Mouse (Mus musculus) lung, embryonic 16.5 days (tissue): ENCODE results near the gene Npb. TPM values are rescaled to one million over a fixed set of nuclear protein-coding genes. Genes with fewer than 3 reads are reported as not detected.
"Not testable (repeated sequence)": the region's sequence is repeated elsewhere in the genome, so short reads cannot be mapped to it uniquely, and the experiment has no call there.

Experiments used
- ATAC-seq: fragments of 200-750 bp; cut with Nextera tagmentation; 2 replicates; pipeline ENCODE4 v1.8.0; 2017; ENCODE audit warnings: low read depth, mild to moderate bottlenecking, moderate library complexity
- H3K27ac ChIP-seq: fragments of 300-500 bp; sonication (generic); 2 replicates; pipeline ENCODE4 v1.5.1; 2014; ENCODE audit warnings: mild to moderate bottlenecking, control low read depth, low read length
- H3K27me3 ChIP-seq: fragments of 300-500 bp; sonication (generic); 2 replicates; pipeline ENCODE4 v1.6.1; 2014; ENCODE audit warnings: low read depth, low read length, mixed read lengths; ENCODE audit not compliant: control insufficient read depth, insufficient read depth
- H3K36me3 ChIP-seq: fragments of 300-500 bp; sonication (generic); 2 replicates; pipeline ENCODE4 v1.6.1; 2014; ENCODE audit warnings: low read length; ENCODE audit not compliant: control insufficient read depth, insufficient read depth
- H3K4me1 ChIP-seq: fragments of 300-500 bp; sonication (generic); replicated peaks from 2 replicates; pipeline ENCODE4 v1.6.1; 2014; ENCODE audit warnings: low read length, mixed read lengths; ENCODE audit not compliant: control insufficient read depth, insufficient read depth
- H3K4me2 ChIP-seq: fragments of 300-500 bp; sonication (generic); 2 replicates; pipeline ENCODE4 v1.6.1; 2014; ENCODE audit warnings: low read depth, low read length, control low read depth
- H3K4me3 ChIP-seq: fragments of 300-500 bp; sonication (generic); 2 replicates; pipeline ENCODE4 v1.5.1; 2014; ENCODE audit warnings: mild to moderate bottlenecking, low read length, control low read depth
- H3K9ac ChIP-seq: fragments of 300-500 bp; sonication (generic); 2 replicates; pipeline ENCODE4 v1.6.1; 2014; ENCODE audit warnings: low read length, control low read depth
- H3K9me3 ChIP-seq: fragments of 300-500 bp; sonication (generic); 2 replicates; pipeline ENCODE4 v1.6.1; 2016; ENCODE audit warnings: low read length; ENCODE audit not compliant: control insufficient read depth
- WGBS: fragments of 180-500 bp; shearing (Covaris S2); extraction: QIAGEN DNeasy Blood & Tissue Kit; methylation state at CpG from one replicate; pipeline ENCODE4 v1.1.7; 2014; 5-methylcytosine and 5-hydroxymethylcytosine counted together
- polyA plus RNA-seq: library from polyadenylated mRNA; unstranded; fragments of >200 nt; fragmentation: Nextera tagmentation; extraction: Ambion mirVana; gene quantifications from 2 replicates; pipeline ENCODE4 v1.2.1, GENCODE M21; 2015

Gene Npb
- polyA plus RNA-seq, 1 experiment from 2014 or later = 1.5 TPM

- Histone ChIP-seq H3K36me3 (peaks cover 25% of the 10 kb centered on the region), H3K27me3 (no peaks in the 10 kb centered on the region), H3K4me1 (peaks cover 26% of the 10 kb centered on the region), H3K9ac (no peak overlapping the region), H3K27ac (no peak overlapping the region), H3K9me3 (peaks cover 1% of the 10 kb centered on the region), H3K4me2 (no peak overlapping the region), H3K4me3 (no peak overlapping the region)
- WGBS = 75% methylated on average over 11 of the region's 11 CpGs
- no peak for ATAC-seq
Observed at GRCm38 (mm10) chr11:120578694-120579243, 29.5 kb upstream of the Npb start.

GRCm38 (mm10) chr11:120579316-120580107 is 28.8 kb upstream of the Npb start:
- Histone ChIP-seq H3K9ac (peak overlapping the region; percentile 94), H3K36me3 (peaks cover 29% of the 10 kb centered on the region), H3K27me3 (no peaks in the 10 kb centered on the region), H3K27ac (peak overlapping the region; percentile 94), H3K4me1 (peaks cover 22% of the 10 kb centered on the region), H3K4me2 (peak overlapping the region; percentile 74), H3K4me3 (peak overlapping the region; percentile 91), H3K9me3 (peaks cover 5% of the 10 kb centered on the region)
- 44% methylated on average over 15 of the region's 15 CpGs for WGBS
- 0 out of 2 replicates have a peak, but pooled peaks have one; percentile 5 for ATAC-seq

DNA sequence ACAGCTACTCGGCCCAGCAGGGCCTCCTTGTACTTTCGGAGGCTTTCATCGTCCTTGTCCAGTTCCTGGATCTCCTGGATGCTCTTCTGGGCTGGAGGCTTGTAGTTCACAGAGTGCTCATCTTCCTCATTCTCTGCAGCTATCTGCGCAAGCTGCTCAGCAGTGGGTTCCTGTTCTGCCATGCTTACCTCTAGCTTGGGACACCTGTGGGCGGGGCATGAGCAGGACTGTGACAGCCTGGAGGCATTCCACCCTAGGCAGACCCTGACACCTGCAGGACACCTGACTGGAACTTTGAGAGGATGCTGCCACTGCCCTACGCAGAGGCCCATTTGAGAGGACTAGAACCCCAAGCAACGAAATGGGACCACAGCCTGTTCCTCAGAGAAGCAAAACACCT is 28.1 kb upstream of the Npb start:
- Histone ChIP-seq H3K9me3 (peaks cover 5% of the 10 kb centered on the region), H3K36me3 (peaks cover 30% of the 10 kb centered on the region), H3K27ac (peak overlapping the region; percentile 94), H3K4me3 (peak overlapping the region; percentile 91), H3K9ac (peak overlapping the region; percentile 94), H3K27me3 (no peaks in the 10 kb centered on the region), H3K4me1 (peaks cover 20% of the 10 kb centered on the region), H3K4me2 (peak overlapping the region; percentile 74)
- WGBS = 39% methylated on average over 7 of the region's 7 CpGs
- ATAC-seq = no peak

GRCm38 (mm10) chr11:120580871-120581331 is 27.4 kb upstream of the Npb start:
- Histone ChIP-seq H3K27ac (peak overlapping the region; percentile 94), H3K9ac (peak overlapping the region; percentile 94), H3K36me3 (peaks cover 36% of the 10 kb centered on the region), H3K4me3 (peak overlapping the region; percentile 91), H3K4me1 (peaks cover 20% of the 10 kb centered on the region), H3K9me3 (peaks cover 5% of the 10 kb centered on the region), H3K27me3 (no peaks in the 10 kb centered on the region), H3K4me2 (peak overlapping the region; percentile 74)
- peak; percentile 56 for ATAC-seq
- under 1% methylated on average over 31 of the region's 44 CpGs for WGBS

DNA sequence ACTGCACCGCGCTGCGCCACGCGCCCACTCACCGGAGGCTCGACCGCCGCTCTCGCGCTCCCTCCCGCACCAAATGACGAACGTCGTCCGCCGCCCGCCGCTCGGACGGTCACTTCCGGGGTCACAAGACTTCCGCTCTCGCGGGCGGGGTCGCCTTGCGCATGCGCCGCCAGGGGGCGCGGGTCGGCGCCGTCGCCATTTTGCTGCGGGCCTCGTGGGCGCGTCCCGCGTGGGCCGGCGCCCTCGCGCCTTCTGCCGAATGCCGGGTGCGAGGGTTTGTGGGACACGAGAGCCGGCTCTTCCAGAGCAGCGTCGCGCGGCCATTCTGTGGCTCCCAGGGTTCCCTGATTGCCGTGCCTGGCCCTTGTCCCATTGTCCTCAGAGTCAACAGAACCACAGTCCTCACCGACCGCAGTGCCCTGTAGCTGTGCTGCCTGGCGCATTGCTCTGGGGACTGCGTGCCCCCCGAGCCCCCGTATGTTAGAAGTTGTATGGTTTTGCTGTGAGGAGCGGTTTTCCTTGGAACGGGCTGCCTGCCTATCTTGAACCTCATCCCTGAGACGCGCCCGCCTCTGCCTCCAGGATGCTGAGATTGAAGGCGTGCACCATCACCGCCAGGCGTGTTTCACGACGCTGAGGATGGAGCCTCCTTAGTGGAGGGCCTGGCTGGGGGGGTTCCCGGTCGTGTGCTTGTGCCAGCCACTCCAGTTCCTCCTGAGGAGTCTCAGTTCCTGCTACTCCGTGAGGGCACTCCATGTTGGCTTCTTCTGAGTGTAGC is 26.6 kb upstream of the Npb start, which contains the start of gene Arhgdia:
Arhgdia (minus strand) TSS at position 135 of the 778 bp plus-strand sequence.
- H3K36me3 ChIP-seq = peaks cover 40% of the 10 kb centered on the region
- H3K9me3 ChIP-seq = peaks cover 5% of the 10 kb centered on the region
- H3K27ac ChIP-seq = peak within 1 kb of the TSS; percentile 94
- H3K27me3 ChIP-seq = no peaks in the 10 kb centered on the region
- H3K4me1 ChIP-seq = peaks cover 20% of the 10 kb centered on the region
- ATAC-seq = peak; percentile 77
- H3K4me3 ChIP-seq = peak within 1 kb of the TSS; percentile 91
- H3K9ac ChIP-seq = peak within 1 kb of the TSS; percentile 94
- 6% methylated on average over 63 of the region's 75 CpGs for WGBS
- peak within 1 kb of the TSS; percentile 92 for H3K4me2 ChIP-seq

DNA sequence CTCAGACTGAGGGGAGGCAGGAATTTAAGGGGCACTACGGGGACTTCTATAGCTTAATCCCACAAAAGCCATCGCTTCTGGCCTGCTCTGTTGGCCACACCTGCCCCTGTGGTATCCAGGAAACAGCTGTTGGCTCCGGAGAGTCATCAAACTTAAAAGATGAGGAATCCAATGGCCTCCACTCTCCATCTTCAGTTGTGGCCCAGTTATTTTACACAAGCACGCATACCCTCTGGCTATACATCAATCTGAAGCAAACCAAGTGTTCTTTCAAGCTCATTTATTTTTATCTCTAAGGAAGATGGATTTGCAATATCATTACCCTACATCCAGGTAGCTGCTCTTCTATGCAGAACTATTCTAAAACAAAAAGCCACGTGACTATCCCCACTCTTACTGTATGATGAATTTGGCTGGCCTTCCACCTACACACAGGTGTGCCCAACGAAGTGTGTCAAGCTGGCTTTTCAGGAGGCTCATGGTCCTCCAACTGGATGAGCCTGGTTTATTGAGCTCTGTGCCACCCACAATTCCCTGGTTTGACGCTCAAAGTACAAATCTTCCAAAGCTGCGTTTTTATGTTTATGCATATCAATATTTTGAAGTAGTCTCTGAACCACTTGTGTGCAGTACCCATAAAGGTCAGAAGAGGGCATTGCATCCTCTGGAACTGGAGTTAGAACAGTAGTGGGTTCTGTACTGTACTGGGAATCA is 25.9 kb upstream of the Npb start:
- WGBS = 75% methylated on average over 8 of the region's 8 CpGs
- H3K36me3 ChIP-seq = peaks cover 38% of the 10 kb centered on the region
- H3K27ac ChIP-seq = peak overlapping the region; percentile 94
- H3K4me2 ChIP-seq = peak overlapping the region; percentile 92
- peak overlapping the region; percentile 91 for H3K4me3 ChIP-seq
- ATAC-seq = no peak
- H3K9ac ChIP-seq = peak overlapping the region; percentile 94
- peaks cover 20% of the 10 kb centered on the region for H3K4me1 ChIP-seq
- H3K27me3 ChIP-seq = no peaks in the 10 kb centered on the region
- peaks cover 5% of the 10 kb centered on the region for H3K9me3 ChIP-seq

GRCm38 (mm10) chr11:120582982-120583293 is 25.3 kb upstream of the Npb start:
- H3K4me1 ChIP-seq = peaks cover 20% of the 10 kb centered on the region
- not testable (repeated sequence) for ATAC-seq, H3K9ac ChIP-seq, H3K27ac ChIP-seq, H3K27me3 ChIP-seq, H3K9me3 ChIP-seq, H3K4me2 ChIP-seq, H3K4me3 ChIP-seq
- peaks cover 37% of the 10 kb centered on the region for H3K36me3 ChIP-seq
- 85% methylated on average over 2 of the region's 2 CpGs for WGBS

GRCm38 (mm10) chr11:120583937-120584336 is 24.3 kb upstream of the Npb start:
- no peak overlapping the region for H3K27ac ChIP-seq
- H3K36me3 ChIP-seq = peaks cover 35% of the 10 kb centered on the region
- 97% methylated on average over 1 of the region's 1 CpGs for WGBS
- ATAC-seq = no peak
- H3K4me2 ChIP-seq = no peak overlapping the region
- no peaks in the 10 kb centered on the region for H3K27me3 ChIP-seq
- peaks cover 20% of the 10 kb centered on the region for H3K4me1 ChIP-seq
- H3K4me3 ChIP-seq = no peak overlapping the region
- H3K9ac ChIP-seq = no peak overlapping the region
- peaks cover 5% of the 10 kb centered on the region for H3K9me3 ChIP-seq
